Mouse (Mus musculus) heart, embryonic 14.5 days (tissue): ENCODE results near the gene Amot. TPM values are rescaled to one million over a fixed set of nuclear protein-coding genes. Genes with fewer than 3 reads are reported as not detected.

ENCODE experiments used
- ATAC-seq: fragments of 200-750 bp; cut with Nextera tagmentation; 2 replicates; pipeline ENCODE4 v1.8.0; 2017; ENCODE audit warnings: low read depth, moderate TSS enrichment; ENCODE audit not compliant: insufficient number of reproducible peaks, insufficient read depth, low FRiP score
- H3K27ac ChIP-seq, 2 experiments: fragments of 200-500 bp in 1 of 2; fragments of 300-500 bp in 1 of 2; sonication (generic) in 1 of 2; replicated peaks in 1 of 2; 2 replicates each; pipeline ENCODE4 v1.5.1; 2012 to 2014; ENCODE audit warnings: low read depth in 2 of 2, low read length in 2 of 2, control low read depth in 1 of 2, mild to moderate bottlenecking in 1 of 2, mixed read lengths in 1 of 2; ENCODE audit not compliant: control insufficient read depth in 1 of 2, insufficient read depth in 1 of 2
- H3K27me3 ChIP-seq: fragments of 300-500 bp; sonication (generic); 2 replicates; pipeline ENCODE4 v1.6.1; 2014; ENCODE audit warnings: mild to moderate bottlenecking, low read length, control low read depth; ENCODE audit not compliant: control insufficient read depth, insufficient read depth
- H3K36me3 ChIP-seq: fragments of 300-500 bp; sonication (generic); 2 replicates; pipeline ENCODE4 v1.6.1; 2014; ENCODE audit warnings: mild to moderate bottlenecking, control low read depth, low read length, mixed read lengths; ENCODE audit not compliant: control insufficient read depth, insufficient read depth
- H3K4me1 ChIP-seq, 2 experiments: fragments of 200-500 bp in 1 of 2; fragments of 300-500 bp in 1 of 2; sonication (generic) in 1 of 2; 2 replicates each; pipeline ENCODE4 v1.6.1; 2012 to 2014; ENCODE audit warnings: low read length in 2 of 2, control low read depth in 1 of 2, mixed read lengths in 1 of 2; ENCODE audit not compliant: control insufficient read depth in 2 of 2, insufficient read depth in 2 of 2
- H3K4me2 ChIP-seq: fragments of 300-500 bp; sonication (generic); 2 replicates; pipeline ENCODE4 v1.6.1; 2014; ENCODE audit warnings: mild to moderate bottlenecking, low read length
- H3K4me3 ChIP-seq, 2 experiments: fragments of 200-500 bp in 1 of 2; fragments of 300-500 bp in 1 of 2; sonication (generic) in 1 of 2; 2 replicates each; pipeline ENCODE4 v1.5.1; 2012 to 2014; ENCODE audit warnings: low read length in 2 of 2, mild to moderate bottlenecking in 2 of 2, control low read depth in 1 of 2, low read depth in 1 of 2, moderate library complexity in 1 of 2; ENCODE audit not compliant: control insufficient read depth in 1 of 2, insufficient read depth in 1 of 2
- H3K9ac ChIP-seq: fragments of 300-500 bp; sonication (generic); 2 replicates; pipeline ENCODE4 v1.6.1; 2014; ENCODE audit warnings: mild to moderate bottlenecking, low read length
- H3K9me3 ChIP-seq: fragments of 300-500 bp; sonication (generic); 2 replicates; pipeline ENCODE4 v1.6.1; 2016; ENCODE audit warnings: low read length, control low read depth; ENCODE audit not compliant: control insufficient read depth
- WGBS: fragments of 180-500 bp; shearing (Covaris S2); extraction: QIAGEN DNeasy Blood & Tissue Kit; methylation state at CpG from one replicate; pipeline ENCODE4 v1.1.7; 2014; 5-methylcytosine and 5-hydroxymethylcytosine counted together
- polyA plus RNA-seq: library from polyadenylated mRNA; unstranded; fragments of >200 nt; fragmentation: Nextera tagmentation; extraction: Ambion mirVana; gene quantifications from 2 replicates; pipeline ENCODE4 v1.2.1, GENCODE M21; 2014

The Amot gene
- polyA plus RNA-seq = 5.1 and 5.8 TPM in 2 replicates

- 13% methylated on average over 30 of the region's 34 CpGs for WGBS
- Histone ChIP-seq H3K4me3 (peak within 1 kb of the TSS; percentile 57 to 86), H3K27me3 (no peaks in the 10 kb centered on the region), H3K4me1 (no peaks in the 10 kb centered on the region), H3K4me2 (peak within 1 kb of the TSS; percentile 68), H3K9ac (peak within 1 kb of the TSS; percentile 63), H3K27ac (peak within 1 kb of the TSS; percentile 53 to 59; a peak in 3 of 4 replicates), H3K36me3 (no peaks in the 10 kb centered on the region), H3K9me3 (no peaks in the 10 kb centered on the region)
- peak; percentile 96 for ATAC-seq
Observed at GRCm38 (mm10) chrX:145504717-145505415, at the start of gene Amot. Gene Amot (minus strand): TSS chrX:145505181.

- no peaks in the 10 kb centered on the region for H3K4me1 ChIP-seq
- WGBS = 72% methylated on average over 3 of the region's 3 CpGs
- ATAC-seq = no peak
Observed at GRCm38 (mm10) chrX:145545060-145545459, 40.1 kb upstream of the Amot start.

GRCm38 (mm10) chrX:145543602-145544490 lies 38.9 kb upstream of the Amot start:
- ATAC-seq = no peak
- no peaks in the 10 kb centered on the region for H3K9me3 ChIP-seq
- no peaks in the 10 kb centered on the region for H3K36me3 ChIP-seq
- 48% methylated on average over 4 of the region's 4 CpGs for WGBS
- no peaks in the 10 kb centered on the region for H3K27me3 ChIP-seq
- no peak overlapping the region for H3K9ac ChIP-seq
- H3K4me2 ChIP-seq = no peak overlapping the region
- no peak overlapping the region for H3K4me3 ChIP-seq
- H3K4me1 ChIP-seq = no peaks in the 10 kb centered on the region
- H3K27ac ChIP-seq = no peak overlapping the region

More at GRCm38 (mm10) chrX:145545060-145545459, 40.1 kb upstream of the Amot start:
- Histone ChIP-seq H3K9ac (no peak overlapping the region), H3K9me3 (no peaks in the 10 kb centered on the region), H3K27me3 (no peaks in the 10 kb centered on the region), H3K27ac (no peak overlapping the region), H3K4me2 (no peak overlapping the region), H3K36me3 (no peaks in the 10 kb centered on the region), H3K4me3 (no peak overlapping the region)

- 62% methylated on average over 1 of the region's 1 CpGs for WGBS
- H3K4me1 ChIP-seq = no peaks in the 10 kb centered on the region
- H3K9me3 ChIP-seq = no peaks in the 10 kb centered on the region
- no peak overlapping the region for H3K4me2 ChIP-seq
- ATAC-seq = no peak
- no peak overlapping the region for H3K27ac ChIP-seq
- H3K36me3 ChIP-seq = no peaks in the 10 kb centered on the region
- H3K9ac ChIP-seq = no peak overlapping the region
- H3K4me3 ChIP-seq = no peak overlapping the region
- no peaks in the 10 kb centered on the region for H3K27me3 ChIP-seq
Observed at GRCm38 (mm10) chrX:145541050-145541449, 36.1 kb upstream of the Amot start.

GRCm38 (mm10) chrX:145540321-145540720 lies 35.3 kb upstream of the Amot start:
- H3K4me3 ChIP-seq = no peak overlapping the region
- 79% methylated on average over 1 of the region's 1 CpGs for WGBS
- no peak for ATAC-seq
- H3K27ac ChIP-seq = no peak overlapping the region
- H3K9me3 ChIP-seq = no peaks in the 10 kb centered on the region
- H3K27me3 ChIP-seq = no peaks in the 10 kb centered on the region
- H3K4me2 ChIP-seq = no peak overlapping the region
- H3K36me3 ChIP-seq = no peaks in the 10 kb centered on the region
- no peak overlapping the region for H3K9ac ChIP-seq
- H3K4me1 ChIP-seq = no peaks in the 10 kb centered on the region

- no peaks in the 10 kb centered on the region for H3K4me1 ChIP-seq
- no peak overlapping the region for H3K9ac ChIP-seq
- no peaks in the 10 kb centered on the region for H3K9me3 ChIP-seq
- H3K27me3 ChIP-seq = no peaks in the 10 kb centered on the region
- no peak overlapping the region for H3K4me2 ChIP-seq
- H3K36me3 ChIP-seq = no peaks in the 10 kb centered on the region
- H3K4me3 ChIP-seq = no peak overlapping the region
- no peak for ATAC-seq
- no peak overlapping the region for H3K27ac ChIP-seq
- 79% methylated on average over 1 of the region's 1 CpGs for WGBS
Observed at GRCm38 (mm10) chrX:145529602-145530001, 24.6 kb upstream of the Amot start.

- Histone ChIP-seq H3K27me3 (no peaks in the 10 kb centered on the region), H3K27ac (no peak overlapping the region), H3K4me1 (no peaks in the 10 kb centered on the region), H3K9ac (no peak overlapping the region), H3K9me3 (no peaks in the 10 kb centered on the region), H3K4me3 (no peak overlapping the region), H3K36me3 (no peaks in the 10 kb centered on the region), H3K4me2 (no peak overlapping the region)
- WGBS = 62% methylated on average over 10 of the region's 10 CpGs
- ATAC-seq = no peak
Observed at GRCm38 (mm10) chrX:145516322-145517066, 11.5 kb upstream of the Amot start.
